Mouse (Mus musculus) embryo, embryonic 10 days (tissue): ENCODE measurements around the gene Cnot2.
A peak's percentile ranks its signal among the peaks of the same experiment; 100 is the strongest.

Experiments used
- DNase-seq: peaks from one replicate; pipeline ENCODE4 v3.0.0-alpha.2; 2015; ENCODE audit warnings: low spot score

Cnot2 gene

GRCm38 (mm10) chr10:116480988-116481387, 100.3 kb downstream of the Cnot2 start:
- no peak for DNase-seq

- no peak for DNase-seq
Observed at GRCm38 (mm10) chr10:116476559-116476958, 104.8 kb downstream of the Cnot2 start.

GRCm38 (mm10) chr10:116475725-116476124, 105.6 kb downstream of the Cnot2 start:
- DNase-seq = no peak

- DNase-seq = peak; percentile 64
Observed at GRCm38 (mm10) chr10:116473759-116474549, 107.4 kb downstream of the Cnot2 start, which contains the start of gene Kcnmb4. Gene Kcnmb4 (minus strand): TSS chr10:116473878.

GRCm38 (mm10) chr10:116473071-116473758, 108.1 kb downstream of the Cnot2 start:
- DNase-seq = peak; percentile 80

- no peak for DNase-seq
Observed at GRCm38 (mm10) chr10:116472579-116472978, 108.7 kb downstream of the Cnot2 start.

GRCm38 (mm10) chr10:116470306-116470925, 110.9 kb downstream of the Cnot2 start:
- no peak for DNase-seq

- no peak for DNase-seq
Observed at GRCm38 (mm10) chr10:116468094-116468493, 113.2 kb downstream of the Cnot2 start.

GRCm38 (mm10) chr10:116463753-116464345, 117.5 kb downstream of the Cnot2 start:
- no peak for DNase-seq

- DNase-seq = peak; percentile 47
Observed at GRCm38 (mm10) chr10:116461443-116461842, 119.9 kb downstream of the Cnot2 start.

- DNase-seq = no peak
Observed at GRCm38 (mm10) chr10:116458786-116459185, 122.5 kb downstream of the Cnot2 start.

GRCm38 (mm10) chr10:116452771-116453170, 128.5 kb downstream of the Cnot2 start:
- no peak for DNase-seq

GRCm38 (mm10) chr10:116450621-116451020, 130.7 kb downstream of the Cnot2 start:
- DNase-seq = no peak

- DNase-seq = no peak
Observed at GRCm38 (mm10) chr10:116448166-116448565, 133.1 kb downstream of the Cnot2 start.

- DNase-seq = no peak
Observed at GRCm38 (mm10) chr10:116447176-116447575, 134.1 kb downstream of the Cnot2 start.

GRCm38 (mm10) chr10:116446040-116446439, 135.3 kb downstream of the Cnot2 start:
- DNase-seq = no peak

GRCm38 (mm10) chr10:116444826-116445225, 136.5 kb downstream of the Cnot2 start:
- DNase-seq = no peak

GRCm38 (mm10) chr10:116444371-116444770, 136.9 kb downstream of the Cnot2 start:
- no peak for DNase-seq

GRCm38 (mm10) chr10:116440946-116441345, 140.4 kb downstream of the Cnot2 start:
- DNase-seq = no peak

GRCm38 (mm10) chr10:116440088-116440487, 141.2 kb downstream of the Cnot2 start:
- no peak for DNase-seq

GRCm38 (mm10) chr10:116435455-116435854, 145.9 kb downstream of the Cnot2 start:
- no peak for DNase-seq
